Mouse (Mus musculus) kidney, postnatal 36 days (tissue): ENCODE measurements around the gene Vmn1r224.

ENCODE experiments used
- DNase-seq, 2 experiments: peaks; one replicate each; pipeline ENCODE4 v3.0.0; 2021 to 2022; ENCODE audit warnings: mixed read lengths in 2 of 2

Gene Vmn1r224

GRCm38 (mm10) chr17:20413846-20414245 lies at the start of gene Vmn1r224:
Gene Vmn1r224, plus strand, starts transcription at chr17:20414146.
- no peak for DNase-seq

- DNase-seq, result no peak
These were observed 14.8 kb upstream of the Vmn1r224 start for GRCm38 (mm10) chr17:20399105-20399504.

GRCm38 (mm10) chr17:20439263-20439662 lies 25.3 kb downstream of the Vmn1r224 start:
- no peak for DNase-seq

GRCm38 (mm10) chr17:20473311-20473710 lies 59.4 kb downstream of the Vmn1r224 start:
- no peak for DNase-seq
